Mouse (Mus musculus): ENCODE measurements at regions not wholly inside any gene's neighbourhood (a gene's known extent, or its start where the extent isn't known, plus 50 kb on each side); places are given as distances from the start of the nearest gene placed in this dataset.
A peak's percentile ranks its signal among the peaks of the same experiment; 100 is the strongest.

GRCm38 (mm10) chr13:44019304-44019583 is 234.7 kb downstream of the Cd83 start:
- ATAC-seq (replicated peaks; ENCODE audit: low FRiP score, low read depth) (no peak), DNase-seq (ENCODE audit: low spot score) (no peak)
- H3K27ac ChIP-seq = no peak overlapping the region
- no peaks in the 10 kb centered on the region for H3K27me3 ChIP-seq (ENCODE audit: insufficient read depth, low read length)
- no peaks in the 10 kb centered on the region for H3K9me3 ChIP-seq (replicated peaks; ENCODE audit: low read length)
- H3K9ac ChIP-seq (ENCODE audit: low read depth, low read length) = no peak overlapping the region
- no peak for TF ChIP-seq CTCF (IDR thresholded peaks at IDR 0.05; ENCODE audit: low read depth)
- no peaks in the 10 kb centered on the region for H3K36me3 ChIP-seq (ENCODE audit: insufficient read depth, low read length)
- H3K4me2 ChIP-seq (ENCODE audit: low read length) = no peak overlapping the region
- H3K4me1 ChIP-seq (replicated peaks; ENCODE audit: insufficient read depth, low read length) = peaks cover 4% of the 10 kb centered on the region
- H3K4me3 ChIP-seq (replicated peaks; ENCODE audit: low read depth, low read length) = no peak overlapping the region

DNA sequence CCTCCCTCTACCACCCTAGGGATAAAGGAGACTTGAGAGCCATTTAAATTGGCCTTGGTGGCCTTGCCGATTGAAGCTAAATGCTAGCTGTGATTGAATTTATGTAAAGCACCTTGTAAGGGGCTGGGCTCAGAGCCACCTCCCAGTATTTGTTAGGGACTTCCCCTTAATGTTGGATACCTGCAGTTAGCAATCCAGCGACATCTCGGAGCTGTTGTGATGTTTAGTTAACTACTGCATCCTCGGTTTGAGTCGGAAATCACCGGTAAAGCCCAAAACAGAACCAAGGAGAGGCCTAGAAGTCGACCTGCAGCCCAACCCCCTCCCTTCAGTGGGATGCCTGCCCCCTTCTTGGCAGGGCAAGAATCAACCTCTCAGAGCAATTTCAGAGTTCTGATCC is 236.3 kb downstream of the Cd83 start:
- TF ChIP-seq CTCF (IDR thresholded peaks at IDR 0.05; ENCODE audit: low read depth) = no peak
- H3K9ac ChIP-seq (ENCODE audit: low read depth, low read length) = no peak overlapping the region
- no peaks in the 10 kb centered on the region for H3K27me3 ChIP-seq (ENCODE audit: insufficient read depth, low read length)
- no peak overlapping the region for H3K4me2 ChIP-seq (ENCODE audit: low read length)
- H3K4me1 ChIP-seq (replicated peaks; ENCODE audit: insufficient read depth, low read length) = peaks cover 4% of the 10 kb centered on the region
- no peaks in the 10 kb centered on the region for H3K9me3 ChIP-seq (replicated peaks; ENCODE audit: low read length)
- H3K36me3 ChIP-seq (ENCODE audit: insufficient read depth, low read length) = no peaks in the 10 kb centered on the region
- H3K27ac ChIP-seq = no peak overlapping the region
- DNase-seq (ENCODE audit: low spot score) = no peak
- no peak overlapping the region for H3K4me3 ChIP-seq (replicated peaks; ENCODE audit: low read depth, low read length)
- WGBS = 63% methylated on average over 7 of the region's 7 CpGs
- no peak for ATAC-seq (replicated peaks; ENCODE audit: low FRiP score, low read depth)

DNA sequence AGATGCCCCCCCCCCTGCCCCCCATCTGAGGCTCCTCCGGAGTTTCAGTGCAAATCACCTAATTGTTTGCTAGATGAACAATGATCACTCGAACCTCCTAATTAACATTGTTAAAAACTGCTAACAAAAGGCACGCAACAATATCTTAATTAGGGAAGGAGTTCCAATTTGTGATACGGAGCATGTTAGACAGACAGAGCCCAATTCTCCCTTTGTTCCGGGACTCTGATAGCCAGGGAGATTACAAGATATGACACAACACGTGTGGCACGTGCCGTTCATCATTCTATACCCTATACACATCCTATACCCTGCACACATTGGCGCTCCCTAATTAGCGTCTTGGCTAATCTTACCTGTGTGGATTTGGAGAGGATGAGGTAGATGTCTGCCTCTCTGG is 237.5 kb downstream of the Cd83 start:
- H3K4me3 ChIP-seq (replicated peaks; ENCODE audit: low read depth, low read length) = no peak overlapping the region
- WGBS = 82% methylated on average over 10 of the region's 10 CpGs
- no peak for ATAC-seq (replicated peaks; ENCODE audit: low FRiP score, low read depth)

GRCm38 (mm10) chr13:44024612-44025011 is 240.0 kb downstream of the Cd83 start:
- Histone ChIP-seq H3K27ac (peak overlapping the region; percentile 31; the same call in 1 of the 2 replicates), H3K4me2 (ENCODE audit: low read length) (no peak overlapping the region), H3K4me3 (replicated peaks; ENCODE audit: low read depth, low read length) (no peak overlapping the region), H3K27me3 (ENCODE audit: insufficient read depth, low read length) (no peaks in the 10 kb centered on the region), H3K9ac (ENCODE audit: low read depth, low read length) (no peak overlapping the region), H3K9me3 (replicated peaks; ENCODE audit: low read length) (no peaks in the 10 kb centered on the region), H3K4me1 (replicated peaks; ENCODE audit: insufficient read depth, low read length) (peaks cover 14% of the 10 kb centered on the region), H3K36me3 (ENCODE audit: insufficient read depth, low read length) (no peaks in the 10 kb centered on the region)
- ATAC-seq (replicated peaks; ENCODE audit: low FRiP score, low read depth) (peak; percentile 68; the same call in 1 of the 2 replicates), DNase-seq (ENCODE audit: low spot score) (peak; percentile 92)
- no peak for TF ChIP-seq CTCF (IDR thresholded peaks at IDR 0.05; ENCODE audit: low read depth)
- 20% methylated on average over 3 of the region's 3 CpGs for WGBS

More for the DNA sequence above, 237.5 kb downstream of the Cd83 start:
- Histone ChIP-seq H3K9me3 (replicated peaks; ENCODE audit: low read length) (no peaks in the 10 kb centered on the region), H3K4me1 (replicated peaks; ENCODE audit: insufficient read depth, low read length) (peaks cover 9% of the 10 kb centered on the region), H3K9ac (ENCODE audit: low read depth, low read length) (no peak overlapping the region), H3K4me2 (ENCODE audit: low read length) (no peak overlapping the region), H3K27me3 (ENCODE audit: insufficient read depth, low read length) (no peaks in the 10 kb centered on the region), H3K27ac (no peak overlapping the region), H3K36me3 (ENCODE audit: insufficient read depth, low read length) (no peaks in the 10 kb centered on the region)
- no peak for TF ChIP-seq CTCF (IDR thresholded peaks at IDR 0.05; ENCODE audit: low read depth)
- no peak for DNase-seq (ENCODE audit: low spot score)

GRCm38 (mm10) chr13:44026321-44027255 is 242.0 kb downstream of the Cd83 start:
- Histone ChIP-seq H3K27me3 (ENCODE audit: insufficient read depth, low read length) (no peaks in the 10 kb centered on the region), H3K9me3 (replicated peaks; ENCODE audit: low read length) (no peaks in the 10 kb centered on the region), H3K4me3 (replicated peaks; ENCODE audit: low read depth, low read length) (peak overlapping the region; percentile 11), H3K36me3 (ENCODE audit: insufficient read depth, low read length) (no peaks in the 10 kb centered on the region), H3K27ac (peak overlapping the region; percentile 65), H3K4me2 (ENCODE audit: low read length) (peak overlapping the region; percentile 53), H3K4me1 (replicated peaks; ENCODE audit: insufficient read depth, low read length) (peaks cover 11% of the 10 kb centered on the region; the same call in 1 of the 2 replicates), H3K9ac (ENCODE audit: low read depth, low read length) (peak overlapping the region; percentile 0; the same call in 1 of the 2 replicates)
- TF ChIP-seq CTCF (IDR thresholded peaks at IDR 0.05; ENCODE audit: low read depth) = no peak
- DNase-seq (ENCODE audit: low spot score) (peak; percentile 95), ATAC-seq (replicated peaks; ENCODE audit: low FRiP score, low read depth) (peak; percentile 47; the same call in 1 of the 2 replicates)
- 5% methylated on average over 26 of the region's 26 CpGs for WGBS

DNA sequence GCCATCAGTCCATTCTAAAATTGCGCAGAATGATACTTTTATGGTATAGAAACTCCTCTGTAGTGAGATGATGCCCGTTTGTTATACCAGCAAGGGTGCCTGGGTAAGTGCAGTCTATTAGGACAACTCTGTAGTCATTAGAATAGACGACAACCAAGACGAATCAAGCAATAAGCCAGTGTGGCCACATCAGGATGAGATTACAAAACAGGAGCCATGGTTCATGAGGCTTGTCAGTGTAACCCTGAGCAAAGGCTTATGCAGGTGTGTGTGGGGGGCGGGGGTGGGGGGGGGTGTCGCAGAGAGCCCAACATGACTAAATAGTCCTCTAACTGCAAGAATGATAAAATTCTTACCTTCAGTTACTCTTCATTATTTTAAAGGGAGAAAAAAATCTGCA is 243.5 kb downstream of the Cd83 start:
- Histone ChIP-seq H3K4me1 (replicated peaks; ENCODE audit: insufficient read depth, low read length) (peaks cover 11% of the 10 kb centered on the region; the same call in 1 of the 2 replicates), H3K27ac (no peak overlapping the region), H3K27me3 (ENCODE audit: insufficient read depth, low read length) (no peaks in the 10 kb centered on the region), H3K4me3 (replicated peaks; ENCODE audit: low read depth, low read length) (no peak overlapping the region), H3K4me2 (ENCODE audit: low read length) (no peak overlapping the region), H3K9ac (ENCODE audit: low read depth, low read length) (no peak overlapping the region), H3K9me3 (replicated peaks; ENCODE audit: low read length) (no peaks in the 10 kb centered on the region), H3K36me3 (ENCODE audit: insufficient read depth, low read length) (no peaks in the 10 kb centered on the region)
- TF ChIP-seq CTCF (IDR thresholded peaks at IDR 0.05; ENCODE audit: low read depth) = no peak
- ATAC-seq (replicated peaks; ENCODE audit: low FRiP score, low read depth) (no peak), DNase-seq (ENCODE audit: low spot score) (no peak)
- WGBS = 63% methylated on average over 6 of the region's 6 CpGs

All from kidney, postnatal 0 days (tissue).